Mouse (Mus musculus): ENCODE results near the gene Picalm. TPM values are rescaled to one million over a fixed set of nuclear protein-coding genes. Genes with fewer than 3 reads are reported as not detected.
"Not testable (repeated sequence)": the region's sequence is repeated elsewhere in the genome, so short reads cannot be mapped to it uniquely, and the experiment has no call there.

Gene Picalm
- total RNA-seq, 2 experiments from 2014 or later = 166 to 172 TPM

GRCm38 (mm10) chr7:90131376-90131651 is 1.3 kb downstream of the Picalm start:
- DNase-seq (ENCODE audit: low spot score in 2 of 2) = no peak

- no peak for DNase-seq (ENCODE audit: low spot score in 2 of 2)
These were observed 1.8 kb downstream of the Picalm start for GRCm38 (mm10) chr7:90131831-90132241.

GRCm38 (mm10) chr7:90132322-90132721 is 2.3 kb downstream of the Picalm start:
- DNase-seq (ENCODE audit: low spot score in 2 of 2) = no peak

- DNase-seq (ENCODE audit: low spot score in 2 of 2) = no peak
These were observed 6.7 kb downstream of the Picalm start for GRCm38 (mm10) chr7:90136736-90137135.

GRCm38 (mm10) chr7:90138359-90138758 is 8.3 kb downstream of the Picalm start:
- no peak for DNase-seq (ENCODE audit: low spot score in 2 of 2)

- no peak for DNase-seq (ENCODE audit: low spot score in 2 of 2)
These were observed 10.3 kb downstream of the Picalm start for GRCm38 (mm10) chr7:90140290-90140689.

GRCm38 (mm10) chr7:90144275-90144674 is 14.3 kb downstream of the Picalm start:
- DNase-seq (ENCODE audit: low spot score in 2 of 2) = no peak

GRCm38 (mm10) chr7:90144971-90145370 is 15.0 kb downstream of the Picalm start:
- DNase-seq (ENCODE audit: low spot score in 2 of 2) = no peak

- DNase-seq (ENCODE audit: low spot score in 2 of 2) = no peak
These were observed 15.4 kb downstream of the Picalm start for GRCm38 (mm10) chr7:90145376-90145775.

- no peak for DNase-seq (ENCODE audit: low spot score in 2 of 2)
These were observed 15.9 kb downstream of the Picalm start for GRCm38 (mm10) chr7:90145897-90146296.

GRCm38 (mm10) chr7:90146321-90146720 is 16.3 kb downstream of the Picalm start:
- no peak for DNase-seq (ENCODE audit: low spot score in 2 of 2)

- DNase-seq (ENCODE audit: low spot score in 2 of 2) = no peak
These were observed 18.0 kb downstream of the Picalm start for GRCm38 (mm10) chr7:90148023-90148422.

GRCm38 (mm10) chr7:90148516-90148915 is 18.5 kb downstream of the Picalm start:
- DNase-seq (ENCODE audit: low spot score in 2 of 2) = no peak

GRCm38 (mm10) chr7:90150311-90150710 is 20.3 kb downstream of the Picalm start:
- DNase-seq (ENCODE audit: low spot score in 2 of 2) = peak; percentile 9 to 59

GRCm38 (mm10) chr7:90158034-90158433 is 28.0 kb downstream of the Picalm start:
- DNase-seq (ENCODE audit: low spot score in 2 of 2) = no peak

GRCm38 (mm10) chr7:90160598-90160997 is 30.6 kb downstream of the Picalm start:
- no peak for DNase-seq (ENCODE audit: low spot score in 2 of 2)

- DNase-seq (ENCODE audit: low spot score in 2 of 2) = no peak
These were observed 34.3 kb downstream of the Picalm start for GRCm38 (mm10) chr7:90164276-90164675.

GRCm38 (mm10) chr7:90165970-90166369 is 36.0 kb downstream of the Picalm start:
- DNase-seq (ENCODE audit: low spot score in 2 of 2) = no peak

- not testable (repeated sequence) for DNase-seq (ENCODE audit: low spot score in 2 of 2)
These were observed 37.8 kb downstream of the Picalm start for GRCm38 (mm10) chr7:90167777-90168176.

GRCm38 (mm10) chr7:90173778-90174177 is 43.8 kb downstream of the Picalm start:
- DNase-seq (ENCODE audit: low spot score in 2 of 2) = no peak

GRCm38 (mm10) chr7:90175576-90175975 is 45.6 kb downstream of the Picalm start:
- DNase-seq (ENCODE audit: low spot score in 2 of 2) = no peak

GRCm38 (mm10) chr7:90180635-90181034 is 50.6 kb downstream of the Picalm start:
- DNase-seq (ENCODE audit: low spot score in 2 of 2) = no peak

- no peak for DNase-seq (ENCODE audit: low spot score in 2 of 2)
These were observed 70.2 kb downstream of the Picalm start for GRCm38 (mm10) chr7:90200251-90200650.

GRCm38 (mm10) chr7:90201877-90202465 is 72.0 kb downstream of the Picalm start:
- DNase-seq (ENCODE audit: low spot score in 2 of 2) = no peak

All from layer of hippocampus, postnatal 14 days (tissue).